ENCODE assay signal across 12 mouse cellular contexts in the genomic region with DNA sequence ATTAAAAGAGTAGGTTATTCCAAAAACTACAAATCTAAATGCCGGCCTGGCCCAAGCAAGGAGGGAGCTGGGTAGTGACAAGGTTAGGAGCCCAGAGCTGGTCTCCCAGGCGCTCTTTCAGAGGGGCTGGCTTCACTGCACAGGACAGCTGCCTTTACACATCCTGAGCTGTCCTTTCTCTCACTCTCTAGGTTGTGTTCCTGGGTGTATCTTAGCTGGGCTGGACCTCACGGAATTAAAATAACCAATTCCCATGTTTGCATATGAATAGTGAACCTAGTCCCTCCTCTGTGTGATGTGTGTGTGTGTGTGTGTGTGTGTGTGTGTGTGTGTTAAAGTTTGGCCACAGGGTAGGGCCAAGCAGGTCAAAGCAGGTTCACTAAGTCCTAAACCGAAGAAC. TPM values are rescaled to one million over a fixed set of nuclear protein-coding genes. Genes with fewer than 3 reads are reported as not detected.
DNase-seq lines count a peak whose midpoint lies in the region; ATAC-seq lines count a peak whose summit lies in the region.
"Had no signal": no experiment of that assay in that cellular context is flagged by ENCODE, and none has a peak within 500 bp of the region (broad histone marks: within the 10 kb centered on the region; RNA-seq: fewer than 3 reads in every experiment).

No protein-coding gene starts in this region.

- H3K4me3 ChIP-seq in kidney, embryonic 15.5 days (replicated peaks) = peak overlapping the region; percentile 83; the same call in 1 of the 2 replicates
- peak overlapping the region; percentile 69 for H3K4me3 ChIP-seq in forebrain, embryonic 13.5 days
- peak overlapping the region; percentile 76 for H3K4me3 ChIP-seq in hindbrain, embryonic 14.5 days (replicated peaks; ENCODE audit: low read length)
- H3K4me3 ChIP-seq in neural tube, embryonic 12.5 days = peak overlapping the region; percentile 15
- H3K4me3 ChIP-seq: layer of hippocampus, adult 2 months had no signal

- no peak for DNase-seq in kidney, postnatal 14 days
- DNase-seq in hindbrain, embryonic 14.5 days (ENCODE audit: low spot score) = no peak
- no peak for DNase-seq in adrenal gland, adult 8-10 months
- no peak for DNase-seq in cerebellum, postnatal 36 days
- DNase-seq: cerebellum, adult 8-10 months; heart, postnatal 4 days; lung, adult 18-20 months had no signal

- no peaks in the 10 kb centered on the region for H3K9me3 ChIP-seq in kidney, embryonic 15.5 days (replicated peaks)
- peaks cover 4% of the 10 kb centered on the region; the same call in 1 of the 2 replicates for H3K9me3 ChIP-seq in forebrain, embryonic 13.5 days (replicated peaks)
- H3K9me3 ChIP-seq in hindbrain, embryonic 14.5 days (ENCODE audit: control insufficient read depth, low read length) = peaks cover 3% of the 10 kb centered on the region; the same call in 1 of the 2 replicates
- H3K9me3 ChIP-seq in neural tube, embryonic 12.5 days = peaks cover 5% of the 10 kb centered on the region; the same call in 1 of the 2 replicates
- H3K9me3 ChIP-seq: embryonic facial prominence, embryonic 12.5 days had no signal

- H3K27me3 ChIP-seq in kidney, embryonic 15.5 days = no peaks in the 10 kb centered on the region
- no peaks in the 10 kb centered on the region for H3K27me3 ChIP-seq in forebrain, embryonic 13.5 days
- H3K27me3 ChIP-seq in hindbrain, embryonic 14.5 days (ENCODE audit: control insufficient read depth, insufficient read depth, low read length) = no peaks in the 10 kb centered on the region
- no peaks in the 10 kb centered on the region for H3K27me3 ChIP-seq in neural tube, embryonic 12.5 days (replicated peaks)
- H3K27me3 ChIP-seq: embryonic facial prominence, embryonic 12.5 days had no signal

- no peaks in the 10 kb centered on the region for H3K36me3 ChIP-seq in kidney, embryonic 15.5 days
- H3K36me3 ChIP-seq in forebrain, embryonic 13.5 days (ENCODE audit: poor library complexity, severe bottlenecking) = no peaks in the 10 kb centered on the region
- H3K36me3 ChIP-seq in hindbrain, embryonic 14.5 days (replicated peaks; ENCODE audit: control insufficient read depth, insufficient read depth) = peaks cover 9% of the 10 kb centered on the region; the same call in 1 of the 2 replicates
- peaks cover 8% of the 10 kb centered on the region; the same call in 1 of the 2 replicates for H3K36me3 ChIP-seq in neural tube, embryonic 12.5 days
- H3K36me3 ChIP-seq: embryonic facial prominence, embryonic 12.5 days had no signal

- H3K9ac ChIP-seq in kidney, embryonic 15.5 days = no peak overlapping the region
- H3K9ac ChIP-seq in forebrain, embryonic 13.5 days = peak overlapping the region; percentile 45
- H3K9ac ChIP-seq in hindbrain, embryonic 14.5 days = peak overlapping the region; percentile 89
- peak overlapping the region; percentile 49; the same call in 1 of the 2 replicates for H3K9ac ChIP-seq in neural tube, embryonic 12.5 days
- H3K9ac ChIP-seq: embryonic facial prominence, embryonic 12.5 days had no signal

- H3K4me1 ChIP-seq in kidney, embryonic 15.5 days = peaks cover 23% of the 10 kb centered on the region; the same call in 1 of the 2 replicates
- H3K4me1 ChIP-seq in forebrain, embryonic 13.5 days = peaks cover 15% of the 10 kb centered on the region
- H3K4me1 ChIP-seq in hindbrain, embryonic 14.5 days (replicated peaks; ENCODE audit: control insufficient read depth, insufficient read depth, low read length) = peaks cover 28% of the 10 kb centered on the region
- peaks cover 19% of the 10 kb centered on the region for H3K4me1 ChIP-seq in neural tube, embryonic 12.5 days

- ATAC-seq in kidney, embryonic 15.5 days (replicated peaks; ENCODE audit: low FRiP score) = no peak
- no peak for ATAC-seq in forebrain, embryonic 13.5 days
- no peak for ATAC-seq in hindbrain, embryonic 14.5 days (ENCODE audit: low FRiP score)
- no peak for ATAC-seq in neural tube, embryonic 12.5 days (ENCODE audit: low FRiP score, low read depth)

- peak overlapping the region; percentile 26; the same call in 1 of the 2 replicates for H3K4me2 ChIP-seq in kidney, embryonic 15.5 days
- peak overlapping the region; percentile 77 for H3K4me2 ChIP-seq in forebrain, embryonic 13.5 days
- H3K4me2 ChIP-seq in hindbrain, embryonic 14.5 days (replicated peaks) = peak overlapping the region; percentile 67
- H3K4me2 ChIP-seq in neural tube, embryonic 12.5 days (replicated peaks) = peak overlapping the region; percentile 72

- H3K27ac ChIP-seq in kidney, embryonic 15.5 days = no peak overlapping the region
- H3K27ac ChIP-seq in forebrain, embryonic 13.5 days = no peak overlapping the region
- peak overlapping the region; percentile 92 for H3K27ac ChIP-seq in hindbrain, embryonic 14.5 days
- H3K27ac ChIP-seq in neural tube, embryonic 12.5 days = no peak overlapping the region; the same call in 1 of the 2 replicates
- H3K27ac ChIP-seq: embryonic facial prominence, embryonic 12.5 days; layer of hippocampus, adult 2 months had no signal

- 70% methylated on average over 4 of the region's 4 CpGs for WGBS in kidney, embryonic 15.5 days
- 50% methylated on average over 4 of the region's 4 CpGs for WGBS in forebrain, embryonic 13.5 days
- WGBS in hindbrain, embryonic 14.5 days = 44% methylated on average over 4 of the region's 4 CpGs
- 69% methylated on average over 4 of the region's 4 CpGs for whole genome bisulfite sequencing in neural tube, embryonic 12.5 days

RNA-seq across cellular contexts. Expression of gene Srgap1, which starts 2.2 kb away (rescaled TPM):
- 15.7 and 16.4 TPM in 2 replicates for polyA plus RNA-seq in kidney, embryonic 15.5 days (2015; fragmentation: Nextera tagmentation; extraction: Ambion mirVana)
- polyA plus RNA-seq in forebrain, embryonic 13.5 days (2015; fragmentation: Nextera tagmentation; extraction: Ambion mirVana) = 22.2 and 24.6 TPM in 2 replicates
- 28.2 and 34.6 TPM in 2 replicates for polyA plus RNA-seq in hindbrain, embryonic 14.5 days (2014; fragmentation: Nextera tagmentation; extraction: Ambion mirVana)
- polyA plus RNA-seq in neural tube, embryonic 12.5 days (2016; fragmentation: Nextera tagmentation; extraction: Ambion mirVana) = 27.5 and 31.8 TPM in 2 replicates
- total RNA-seq in adrenal gland, adult 8-10 months (2022) = 1 to 10 TPM; 1.2 to 2.0 (median 1.6) TPM

RNA-seq across cellular contexts. Expression of gene Rxylt1, which starts 52.2 kb away (rescaled TPM):
- polyA plus RNA-seq in kidney, embryonic 15.5 days (2015; fragmentation: Nextera tagmentation; extraction: Ambion mirVana) = 50.7 and 51.5 TPM in 2 replicates
- polyA plus RNA-seq in forebrain, embryonic 13.5 days (2015; fragmentation: Nextera tagmentation; extraction: Ambion mirVana) = 27.7 and 30.6 TPM in 2 replicates
- polyA plus RNA-seq in hindbrain, embryonic 14.5 days (2014; fragmentation: Nextera tagmentation; extraction: Ambion mirVana) = 42.8 and 47.8 TPM in 2 replicates
- polyA plus RNA-seq in neural tube, embryonic 12.5 days (2016; fragmentation: Nextera tagmentation; extraction: Ambion mirVana) = 38.5 and 43.2 TPM in 2 replicates
- total RNA-seq in adrenal gland, adult 8-10 months (2022) = 10 to 100 TPM; 36.7 to 50.4 (median 48.6) TPM

Comparison
In these comparisons a context has a peak if more than half of its experiments do, and no peak if none do; other contexts are left out.
1. H3K4me2 ChIP-seq: peak in every context shown above with its lines; median percentile 77 in forebrain, embryonic 13.5 days; 72 in neural tube, embryonic 12.5 days; 67 in hindbrain, embryonic 14.5 days; 26 in kidney, embryonic 15.5 days.
2. H3K4me3 ChIP-seq: peak in every context shown above with its lines; median percentile 83 in kidney, embryonic 15.5 days; 76 in hindbrain, embryonic 14.5 days; 69 in forebrain, embryonic 13.5 days; 15 in neural tube, embryonic 12.5 days.